Mouse (Mus musculus) limb, embryonic 11.5 days (tissue): ENCODE data around the gene Srrm3. TPM values are rescaled to one million over a fixed set of nuclear protein-coding genes. Genes with fewer than 3 reads are reported as not detected.

Source experiments
- ATAC-seq: fragments of 200-750 bp; cut with Nextera tagmentation; 2 replicates; pipeline ENCODE4 v1.8.0; 2017; ENCODE audit warnings: low read depth; ENCODE audit not compliant: insufficient number of reproducible peaks, low FRiP score, low TSS enrichment
- DNase-seq: peaks from one replicate; pipeline ENCODE4 v3.0.0-alpha.2; 2015; ENCODE audit warnings: low spot score
- H3K27ac ChIP-seq: fragments of 300-500 bp; sonication (generic); replicated peaks from 2 replicates; pipeline ENCODE4 v1.5.1; 2014; ENCODE audit warnings: low read depth, mild to moderate bottlenecking, low read length
- H3K27me3 ChIP-seq: fragments of 300-500 bp; sonication (generic); 2 replicates; pipeline ENCODE4 v1.6.1; 2014; ENCODE audit warnings: mild to moderate bottlenecking, low read length, mixed read lengths; ENCODE audit not compliant: control insufficient read depth, insufficient read depth
- H3K36me3 ChIP-seq: fragments of 300-500 bp; sonication (generic); 2 replicates; pipeline ENCODE4 v1.6.1; 2014; ENCODE audit warnings: mild to moderate bottlenecking, low read length, moderate library complexity, mixed read lengths; ENCODE audit not compliant: control insufficient read depth, insufficient read depth
- H3K4me1 ChIP-seq: fragments of 300-500 bp; sonication (generic); 2 replicates; pipeline ENCODE4 v1.6.1; 2014; ENCODE audit warnings: low read length, mixed read lengths; ENCODE audit not compliant: control insufficient read depth, insufficient read depth
- H3K4me2 ChIP-seq: fragments of 300-500 bp; sonication (generic); 2 replicates; pipeline ENCODE4 v1.6.1; 2014; ENCODE audit warnings: low read depth, mild to moderate bottlenecking, moderate library complexity; ENCODE audit not compliant: severe bottlenecking
- H3K4me3 ChIP-seq: fragments of 300-500 bp; sonication (generic); 2 replicates; pipeline ENCODE4 v1.5.1; 2014; ENCODE audit warnings: low read depth, low read length
- H3K9ac ChIP-seq: fragments of 300-500 bp; sonication (generic); 2 replicates; pipeline ENCODE4 v1.6.1; 2014; ENCODE audit warnings: mild to moderate bottlenecking, low read length
- H3K9me3 ChIP-seq: fragments of 300-500 bp; sonication (generic); 2 replicates; pipeline ENCODE4 v1.6.1; 2016; ENCODE audit warnings: low read length; ENCODE audit not compliant: control insufficient read depth
- WGBS: fragments of 180-500 bp; shearing (Covaris S2); extraction: QIAGEN DNeasy Blood & Tissue Kit; methylation state at CpG from one replicate; pipeline ENCODE4 v1.1.7; 2014; 5-methylcytosine and 5-hydroxymethylcytosine counted together
- polyA plus RNA-seq: library from polyadenylated mRNA; unstranded; fragments of >200 nt; fragmentation: Nextera tagmentation; extraction: Ambion mirVana; gene quantifications from 2 replicates; pipeline ENCODE4 v1.2.1, GENCODE M21; 2014

The Srrm3 gene
- polyA plus RNA-seq, 1 experiment from 2014 or later: not detected

GRCm38 (mm10) chr5:135907256-135907655 lies 100.6 kb downstream of the Srrm3 start:
- ATAC-seq: no peak
- Histone ChIP-seq H3K9me3 (no peaks in the 10 kb centered on the region), H3K27me3 (no peaks in the 10 kb centered on the region), H3K4me2 (no peak overlapping the region), H3K4me1 (peaks cover 2% of the 10 kb centered on the region; the same call in 1 of the 2 replicates), H3K9ac (no peak overlapping the region), H3K27ac (no peak overlapping the region), H3K4me3 (no peak overlapping the region), H3K36me3 (peaks cover 21% of the 10 kb centered on the region)
- 90% methylated on average over 13 of the region's 13 CpGs for WGBS
- no peak for DNase-seq

- DNase-seq: no peak
- H3K27me3 ChIP-seq: no peaks in the 10 kb centered on the region
- no peak for ATAC-seq
- no peak overlapping the region for H3K4me3 ChIP-seq
- 91% methylated on average over 12 of the region's 12 CpGs for WGBS
- H3K27ac ChIP-seq: no peak overlapping the region
- no peaks in the 10 kb centered on the region for H3K9me3 ChIP-seq
- H3K4me2 ChIP-seq: no peak overlapping the region
- no peak overlapping the region for H3K9ac ChIP-seq
- H3K36me3 ChIP-seq: peaks cover 21% of the 10 kb centered on the region
- peaks cover 1% of the 10 kb centered on the region; the same call in 1 of the 2 replicates for H3K4me1 ChIP-seq
These were observed 101.5 kb downstream of the Srrm3 start for GRCm38 (mm10) chr5:135908185-135908584.

- DNase-seq: no peak
- no peak for ATAC-seq
- Histone ChIP-seq H3K4me3 (no peak overlapping the region), H3K4me1 (no peaks in the 10 kb centered on the region), H3K9ac (no peak overlapping the region), H3K9me3 (no peaks in the 10 kb centered on the region), H3K36me3 (peaks cover 24% of the 10 kb centered on the region), H3K27ac (no peak overlapping the region), H3K4me2 (no peak overlapping the region), H3K27me3 (no peaks in the 10 kb centered on the region)
- 94% methylated on average over 16 of the region's 16 CpGs for WGBS
These were observed 102.3 kb downstream of the Srrm3 start for GRCm38 (mm10) chr5:135908989-135909388.

GRCm38 (mm10) chr5:135909646-135910045 lies 103.0 kb downstream of the Srrm3 start:
- H3K9me3 ChIP-seq: no peaks in the 10 kb centered on the region
- peaks cover 24% of the 10 kb centered on the region for H3K36me3 ChIP-seq
- no peak overlapping the region for H3K9ac ChIP-seq
- no peak overlapping the region for H3K4me3 ChIP-seq
- ATAC-seq (no peak), DNase-seq (no peak)
- no peak overlapping the region for H3K4me2 ChIP-seq
- no peaks in the 10 kb centered on the region for H3K4me1 ChIP-seq
- 90% methylated on average over 10 of the region's 10 CpGs for WGBS
- no peak overlapping the region for H3K27ac ChIP-seq
- no peaks in the 10 kb centered on the region for H3K27me3 ChIP-seq

GRCm38 (mm10) chr5:135910813-135911212 lies 104.1 kb downstream of the Srrm3 start:
- ATAC-seq (no peak), DNase-seq (no peak)
- Histone ChIP-seq H3K27me3 (no peaks in the 10 kb centered on the region), H3K4me3 (no peak overlapping the region), H3K36me3 (peaks cover 24% of the 10 kb centered on the region), H3K4me1 (no peaks in the 10 kb centered on the region), H3K9ac (no peak overlapping the region), H3K4me2 (no peak overlapping the region), H3K9me3 (no peaks in the 10 kb centered on the region), H3K27ac (no peak overlapping the region)
- WGBS: 90% methylated on average over 25 of the region's 25 CpGs

GRCm38 (mm10) chr5:135911633-135912220 lies 105.0 kb downstream of the Srrm3 start:
- peaks cover 27% of the 10 kb centered on the region for H3K36me3 ChIP-seq

GRCm38 (mm10) chr5:135913201-135913600 lies 106.5 kb downstream of the Srrm3 start:
- no peaks in the 10 kb centered on the region for H3K27me3 ChIP-seq
- H3K9me3 ChIP-seq: no peaks in the 10 kb centered on the region
- no peak overlapping the region for H3K4me3 ChIP-seq
- peaks cover 28% of the 10 kb centered on the region for H3K36me3 ChIP-seq
- DNase-seq (no peak), ATAC-seq (no peak)
- no peak overlapping the region for H3K9ac ChIP-seq
- H3K4me1 ChIP-seq: no peaks in the 10 kb centered on the region
- no peak overlapping the region for H3K27ac ChIP-seq
- no peak overlapping the region for H3K4me2 ChIP-seq
- 81% methylated on average over 5 of the region's 5 CpGs for whole genome bisulfite sequencing

More at GRCm38 (mm10) chr5:135911633-135912220, 105.0 kb downstream of the Srrm3 start:
- H3K9ac ChIP-seq: no peak overlapping the region
- H3K27ac ChIP-seq: no peak overlapping the region
- no peaks in the 10 kb centered on the region for H3K27me3 ChIP-seq
- no peak overlapping the region for H3K4me3 ChIP-seq
- DNase-seq: no peak
- no peaks in the 10 kb centered on the region for H3K4me1 ChIP-seq
- no peak for ATAC-seq
- no peaks in the 10 kb centered on the region for H3K9me3 ChIP-seq
- H3K4me2 ChIP-seq: no peak overlapping the region
- 90% methylated on average over 11 of the region's 11 CpGs for WGBS

GRCm38 (mm10) chr5:135914156-135914555 lies 107.5 kb downstream of the Srrm3 start:
- Histone ChIP-seq H3K9ac (no peak overlapping the region), H3K4me3 (no peak overlapping the region), H3K36me3 (peaks cover 26% of the 10 kb centered on the region), H3K4me2 (no peak overlapping the region), H3K27me3 (no peaks in the 10 kb centered on the region), H3K27ac (no peak overlapping the region), H3K9me3 (no peaks in the 10 kb centered on the region), H3K4me1 (no peaks in the 10 kb centered on the region)
- ATAC-seq (no peak), DNase-seq (no peak)
- WGBS: 94% methylated on average over 6 of the region's 6 CpGs

GRCm38 (mm10) chr5:135916051-135916565 lies 109.4 kb downstream of the Srrm3 start:
- no peaks in the 10 kb centered on the region for H3K27me3 ChIP-seq
- 83% methylated on average over 6 of the region's 6 CpGs for WGBS
- H3K9ac ChIP-seq: no peak overlapping the region
- H3K36me3 ChIP-seq: peaks cover 29% of the 10 kb centered on the region
- H3K9me3 ChIP-seq: no peaks in the 10 kb centered on the region
- no peaks in the 10 kb centered on the region for H3K4me1 ChIP-seq
- ATAC-seq: no peak
- H3K27ac ChIP-seq: no peak overlapping the region
- H3K4me3 ChIP-seq: no peak overlapping the region
- H3K4me2 ChIP-seq: no peak overlapping the region
- no peak for DNase-seq
